Mouse (Mus musculus): ENCODE results near the gene Krtcap2. TPM values are rescaled to one million over a fixed set of nuclear protein-coding genes. Genes with fewer than 3 reads are reported as not detected.

The Krtcap2 gene
- polyA plus RNA-seq, 1 experiment from 2014 or later: 309 TPM

MicroRNA genes within 50 kb of the gene (microRNA counts, 519-probe panel; counts per million panel counts)
- microRNA mmu-miR-92b: 349 counts per million, percentile 1 among the panel's probes with 10 or more counts

Small RNA genes within 50 kb of the gene (microRNA-seq; reads per million reads assigned to microRNA genes)
- gene Mir92b: 167 reads per million, percentile 63 among the genes with 10 or more reads in this experiment

Other genes starting within 250 kb of the Krtcap2 start
- 19.3 and 19.7 TPM in 2 replicates for gene Rusc1, start 152.7 kb upstream of the Krtcap2 start, polyA plus RNA-seq (2015; fragmentation: Nextera tagmentation; extraction: Ambion mirVana)
- gene Gm43738, start 144.9 kb upstream of the Krtcap2 start, polyA plus RNA-seq (2015; fragmentation: Nextera tagmentation; extraction: Ambion mirVana): not detected in 2 replicates
- 188 and 215 TPM in 2 replicates for gene Fdps, start 144.0 kb upstream of the Krtcap2 start, polyA plus RNA-seq (2015; fragmentation: Nextera tagmentation; extraction: Ambion mirVana)
- 2.3 and 5.5 TPM in 2 replicates for gene Pklr, start 109.8 kb upstream of the Krtcap2 start, polyA plus RNA-seq (2015; fragmentation: Nextera tagmentation; extraction: Ambion mirVana)
- gene Hcn3, start 85.8 kb upstream of the Krtcap2 start, polyA plus RNA-seq (2015; fragmentation: Nextera tagmentation; extraction: Ambion mirVana): 1.6 and 3.1 TPM in 2 replicates
- gene Clk2, start 81.2 kb upstream of the Krtcap2 start, polyA plus RNA-seq (2015; fragmentation: Nextera tagmentation; extraction: Ambion mirVana): 28.4 and 32.0 TPM in 2 replicates
- 122 and 133 TPM in 2 replicates for gene Scamp3, start 68.5 kb upstream of the Krtcap2 start, polyA plus RNA-seq (2015; fragmentation: Nextera tagmentation; extraction: Ambion mirVana)
- gene Fam189b, start 62.8 kb upstream of the Krtcap2 start, polyA plus RNA-seq (2015; fragmentation: Nextera tagmentation; extraction: Ambion mirVana): 37.1 and 50.4 TPM in 2 replicates
- gene Gba, start 43.0 kb upstream of the Krtcap2 start, polyA plus RNA-seq (2015; fragmentation: Nextera tagmentation; extraction: Ambion mirVana): 41.4 and 44.0 TPM in 2 replicates
- gene Thbs3, start 30.8 kb upstream of the Krtcap2 start, polyA plus RNA-seq (2015; fragmentation: Nextera tagmentation; extraction: Ambion mirVana): 14.9 and 20.5 TPM in 2 replicates
- 211 and 219 TPM in 2 replicates for gene Mtx1, start 18.9 kb upstream of the Krtcap2 start, polyA plus RNA-seq (2015; fragmentation: Nextera tagmentation; extraction: Ambion mirVana)
- gene Muc1, start 16.9 kb upstream of the Krtcap2 start, polyA plus RNA-seq (2015; fragmentation: Nextera tagmentation; extraction: Ambion mirVana): 12.0 and 12.3 TPM in 2 replicates
- gene Trim46, start 343 bp downstream of the Krtcap2 start, polyA plus RNA-seq (2015; fragmentation: Nextera tagmentation; extraction: Ambion mirVana): 3.4 and 5.2 TPM in 2 replicates
- 149 and 153 TPM in 2 replicates for gene Dpm3, start 13.4 kb downstream of the Krtcap2 start, polyA plus RNA-seq (2015; fragmentation: Nextera tagmentation; extraction: Ambion mirVana)
- gene Slc50a1, start 24.6 kb downstream of the Krtcap2 start, polyA plus RNA-seq (2015; fragmentation: Nextera tagmentation; extraction: Ambion mirVana): 58.0 and 59.9 TPM in 2 replicates
- gene Efna1, start 35.2 kb downstream of the Krtcap2 start, polyA plus RNA-seq (2015; fragmentation: Nextera tagmentation; extraction: Ambion mirVana): 66.0 and 66.6 TPM in 2 replicates
- gene Efna3, start 77.0 kb downstream of the Krtcap2 start, polyA plus RNA-seq (2015; fragmentation: Nextera tagmentation; extraction: Ambion mirVana): 9.3 and 11.9 TPM in 2 replicates
- 29.8 and 31.5 TPM in 2 replicates for gene Efna4, start 92.1 kb downstream of the Krtcap2 start, polyA plus RNA-seq (2015; fragmentation: Nextera tagmentation; extraction: Ambion mirVana)
- gene Adam15, start 104.0 kb downstream of the Krtcap2 start, polyA plus RNA-seq (2015; fragmentation: Nextera tagmentation; extraction: Ambion mirVana): 73.4 and 84.3 TPM in 2 replicates
- gene Dcst2, start 116.0 kb downstream of the Krtcap2 start, polyA plus RNA-seq (2015; fragmentation: Nextera tagmentation; extraction: Ambion mirVana): 0.34 and 0.35 TPM in 2 replicates
- gene Dcst1, start 119.3 kb downstream of the Krtcap2 start, polyA plus RNA-seq (2015; fragmentation: Nextera tagmentation; extraction: Ambion mirVana): 1.9 and 2.5 TPM in 2 replicates
- 2.4 and 3.7 TPM in 2 replicates for gene Zbtb7b, start 148.8 kb downstream of the Krtcap2 start, polyA plus RNA-seq (2015; fragmentation: Nextera tagmentation; extraction: Ambion mirVana)
- 0.14 TPM in 1 of 2 replicates, not detected in the other for gene Lenep, start 156.8 kb downstream of the Krtcap2 start, polyA plus RNA-seq (2015; fragmentation: Nextera tagmentation; extraction: Ambion mirVana)
- gene Flad1, start 165.9 kb downstream of the Krtcap2 start, polyA plus RNA-seq (2015; fragmentation: Nextera tagmentation; extraction: Ambion mirVana): 29.4 and 31.4 TPM in 2 replicates
- gene Cks1b, start 172.4 kb downstream of the Krtcap2 start, polyA plus RNA-seq (2015; fragmentation: Nextera tagmentation; extraction: Ambion mirVana): 518 and 559 TPM in 2 replicates
- 97.1 and 105 TPM in 2 replicates for gene Shc1, start 172.5 kb downstream of the Krtcap2 start, polyA plus RNA-seq (2015; fragmentation: Nextera tagmentation; extraction: Ambion mirVana)
- gene Pygo2, start 184.2 kb downstream of the Krtcap2 start, polyA plus RNA-seq (2015; fragmentation: Nextera tagmentation; extraction: Ambion mirVana): 38.3 and 43.5 TPM in 2 replicates
- gene Pbxip1, start 190.7 kb downstream of the Krtcap2 start, polyA plus RNA-seq (2015; fragmentation: Nextera tagmentation; extraction: Ambion mirVana): 39.6 and 39.7 TPM in 2 replicates
- 52.6 and 59.1 TPM in 2 replicates for gene Pmvk, start 208.6 kb downstream of the Krtcap2 start, polyA plus RNA-seq (2015; fragmentation: Nextera tagmentation; extraction: Ambion mirVana)

Measured in kidney, embryonic 15.5 days (tissue).